Mouse (Mus musculus) thymus, adult 2 months (tissue): ENCODE measurements around the gene Acacb. TPM values are rescaled to one million over a fixed set of nuclear protein-coding genes. Genes with fewer than 3 reads are reported as not detected.
A peak's percentile ranks its signal among the peaks of the same experiment; 100 is the strongest.

ENCODE experiments used
- DNase-seq: peaks from one replicate; pipeline ENCODE4 v3.0.0; 2021
- H3K27ac ChIP-seq: fragments of 200-500 bp; 2 replicates; pipeline ENCODE4 v1.5.1; 2012; ENCODE audit warnings: low read length, control low read depth; ENCODE audit not compliant: control insufficient read depth, insufficient read depth
- H3K27me3 ChIP-seq: fragments of 200-500 bp; 2 replicates; pipeline ENCODE4 v1.6.1; 2012; ENCODE audit warnings: mild to moderate bottlenecking, low read length, moderate library complexity, mixed read lengths; ENCODE audit not compliant: control insufficient read depth, insufficient read depth
- H3K36me3 ChIP-seq: fragments of 200-500 bp; 2 replicates; pipeline ENCODE4 v1.6.1; 2012; ENCODE audit warnings: mild to moderate bottlenecking, low read length, moderate library complexity; ENCODE audit not compliant: control insufficient read depth, insufficient read depth
- H3K4me1 ChIP-seq: fragments of 200-500 bp; replicated peaks from 2 replicates; pipeline ENCODE4 v1.6.1; 2012; ENCODE audit warnings: low read length; ENCODE audit not compliant: control insufficient read depth, insufficient read depth
- H3K4me3 ChIP-seq: fragments of 200-500 bp; 2 replicates; pipeline ENCODE4 v1.5.1; 2012; ENCODE audit warnings: mild to moderate bottlenecking, low read length, control low read depth, moderate library complexity; ENCODE audit not compliant: control insufficient read depth, insufficient read depth
- CTCF ChIP-seq: fragments of 200-500 bp; IDR thresholded peaks from 2 replicates; pipeline ENCODE4 v1.5.1; 2012; ENCODE audit warnings: mild to moderate bottlenecking, control low read depth, low read length, moderate library complexity, borderline replicate concordance; ENCODE audit not compliant: control insufficient read depth, poor library complexity, insufficient read depth; ENCODE audit errors: extremely low read depth
- POLR2A ChIP-seq: fragments of 200-500 bp; IDR thresholded peaks from 2 replicates; pipeline ENCODE4 v1.6.1; 2012; ENCODE audit warnings: mild to moderate bottlenecking, low read length, control low read depth, moderate library complexity; ENCODE audit not compliant: control insufficient read depth, poor library complexity, insufficient read depth; ENCODE audit errors: extremely low read depth
- WGBS: fragments of 180-500 bp; shearing (Covaris S2); methylation state at CpG from one replicate; pipeline ENCODE4 v1.1.7; 2018; 5-methylcytosine and 5-hydroxymethylcytosine counted together
- polyA plus RNA-seq: library from polyadenylated mRNA; depleted of rRNA; stranded (reverse); fragments of >200 nt; gene quantifications from 2 replicates; pipeline ENCODE4 v1.2.3, GENCODE M21; 2012

Acacb gene
- polyA plus RNA-seq, 1 experiment, result 20.1 TPM

DNA sequence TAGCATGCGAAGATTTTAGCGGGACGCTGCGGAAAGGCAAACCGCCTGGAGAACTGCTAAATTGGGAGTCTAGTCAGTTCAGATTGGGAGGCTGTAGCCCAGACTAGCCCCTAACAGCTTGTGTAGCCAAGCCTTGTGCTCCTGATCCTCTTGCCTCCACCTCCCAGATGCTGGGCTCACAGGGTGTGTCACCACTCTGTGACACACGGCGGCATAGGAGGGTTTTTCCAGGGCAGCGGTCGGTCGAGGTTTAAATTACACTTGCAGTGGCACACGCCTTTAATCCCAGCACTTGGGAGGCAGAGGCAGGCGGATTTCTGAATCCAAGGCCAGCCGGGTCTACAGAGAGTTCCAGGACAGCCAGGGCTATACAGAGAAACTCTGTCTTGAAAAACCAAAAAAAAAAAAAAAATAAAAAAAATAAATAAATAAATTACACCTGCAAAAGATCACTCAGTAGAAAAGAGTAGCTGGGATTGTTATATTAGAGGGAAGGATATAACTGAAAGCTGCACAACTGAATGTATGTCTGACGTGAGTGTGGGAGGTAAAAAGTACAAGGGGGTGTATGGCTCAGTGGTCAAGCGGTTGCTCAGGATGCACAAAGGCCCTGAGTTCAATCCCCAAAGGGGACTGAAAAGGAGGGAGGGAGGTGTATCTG lies 16.7 kb upstream of the Acacb start:
- Histone ChIP-seq H3K27me3 (no peaks in the 10 kb centered on the region), H3K4me1 (peaks cover 18% of the 10 kb centered on the region), H3K27ac (no peak overlapping the region), H3K36me3 (no peaks in the 10 kb centered on the region), H3K4me3 (no peak overlapping the region)
- TF ChIP-seq POLR2A, result no peak
- no peak for TF ChIP-seq CTCF
- DNase-seq, result peak; percentile 13
- WGBS, result 87% methylated on average over 15 of the region's 15 CpGs

DNA sequence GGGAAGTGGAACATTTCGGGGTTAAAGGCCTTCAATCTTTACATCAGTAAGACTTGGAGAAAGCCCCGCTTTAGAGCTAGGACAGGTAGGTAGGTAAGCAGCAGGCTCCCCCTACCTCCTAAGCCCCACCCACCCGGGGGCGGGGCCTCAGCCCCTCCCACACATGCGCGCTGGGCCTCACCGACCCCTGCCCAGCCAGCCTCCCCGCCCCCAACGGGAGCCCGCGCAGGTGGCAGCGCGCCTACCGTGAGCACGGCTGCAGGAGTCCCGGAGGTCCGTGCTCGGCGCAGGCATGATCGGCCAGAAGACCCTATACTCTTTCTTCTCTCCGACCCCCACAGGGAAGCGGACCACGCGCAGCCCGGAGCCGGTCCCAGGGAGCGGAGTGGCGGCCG lies 16.1 kb upstream of the Acacb start, which contains the start of gene Ung:
Ung (plus strand) TSS at position 176 of the 395 bp plus-strand sequence.
- TF ChIP-seq POLR2A (peak; percentile 9; the same call in 1 of the 2 replicates), CTCF (no peak)
- Histone ChIP-seq H3K4me3 (peak within 1 kb of the TSS; percentile 52), H3K36me3 (no peaks in the 10 kb centered on the region), H3K27ac (no peak within 1 kb of the TSS), H3K4me1 (peaks cover 20% of the 10 kb centered on the region), H3K27me3 (no peaks in the 10 kb centered on the region)
- peak; percentile 79 for DNase-seq
- WGBS, result 1% methylated on average over 29 of the region's 29 CpGs

DNA sequence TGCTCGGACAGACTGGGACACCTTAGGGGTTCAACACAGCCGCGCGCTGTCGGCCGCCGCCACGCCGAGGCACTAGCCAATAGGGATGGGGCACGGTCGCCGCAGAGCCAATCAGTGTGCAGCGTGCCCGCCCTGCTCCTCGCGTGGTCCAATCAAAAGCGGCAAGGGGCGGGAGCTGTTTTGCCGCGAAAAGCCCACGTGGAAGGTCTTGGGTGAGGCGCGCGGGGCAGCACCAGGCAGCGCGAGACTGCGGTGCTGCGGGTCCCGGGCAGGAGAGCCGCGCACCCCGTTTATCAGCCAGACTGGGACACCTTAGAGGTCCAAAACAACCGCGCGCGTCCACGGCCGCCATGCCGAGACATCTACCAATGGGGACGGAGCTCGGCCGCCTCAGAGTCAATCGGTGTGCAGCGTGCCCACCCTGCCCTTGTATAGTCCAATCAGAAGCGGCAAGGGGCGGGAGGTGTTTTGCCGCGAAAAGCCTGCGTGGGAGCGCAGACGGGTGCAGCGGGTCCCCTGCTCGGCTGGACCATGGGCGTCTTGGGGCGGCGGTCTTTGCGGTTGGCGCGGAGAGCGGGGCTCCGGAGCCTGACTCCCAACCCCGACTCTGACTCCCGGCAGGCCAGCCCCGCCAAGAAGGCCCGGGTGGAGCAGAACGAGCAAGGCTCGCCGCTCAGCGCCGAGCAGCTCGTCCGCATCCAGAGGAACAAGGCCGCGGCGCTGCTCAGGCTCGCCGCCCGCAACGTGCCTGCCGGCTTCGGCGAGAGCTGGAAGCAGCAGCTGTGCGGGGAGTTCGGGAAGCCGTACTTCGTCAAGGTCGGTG lies 15.4 kb upstream of the Acacb start:
- TF ChIP-seq CTCF (0 out of 2 replicates have a peak, but pooled peaks have one; percentile 41), POLR2A (no peak)
- peak overlapping the region; percentile 52 for H3K4me3 ChIP-seq

DNA sequence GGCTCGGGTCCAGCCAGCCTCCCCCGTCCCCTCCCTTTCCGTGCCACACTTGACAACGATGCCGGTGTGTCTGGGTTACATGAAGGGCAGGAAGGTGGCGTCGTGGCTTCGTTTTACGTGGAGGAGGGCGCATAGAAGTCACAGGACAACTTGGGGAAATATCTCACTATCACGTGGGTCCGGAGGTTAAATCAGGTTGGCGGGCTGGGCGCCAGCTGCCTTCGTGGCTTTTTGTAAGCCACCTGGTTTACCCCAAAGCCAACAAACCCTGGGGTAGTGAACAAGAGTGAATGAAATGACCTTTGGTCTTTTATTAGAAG lies 14.9 kb upstream of the Acacb start:
- Histone ChIP-seq H3K36me3 (no peaks in the 10 kb centered on the region), H3K4me3 (peak overlapping the region; percentile 52), H3K4me1 (peaks cover 25% of the 10 kb centered on the region), H3K27ac (peak overlapping the region; percentile 14; the same call in 1 of the 2 replicates), H3K27me3 (no peaks in the 10 kb centered on the region)
- peak; percentile 61 for DNase-seq
- no peak for TF ChIP-seq POLR2A
- no peak for TF ChIP-seq CTCF
- WGBS, result 0% methylated on average over 15 of the region's 15 CpGs

More for the DNA sequence above, 15.4 kb upstream of the Acacb start:
- Histone ChIP-seq H3K27ac (peak overlapping the region; percentile 14; the same call in 1 of the 2 replicates), H3K27me3 (no peaks in the 10 kb centered on the region), H3K36me3 (no peaks in the 10 kb centered on the region), H3K4me1 (peaks cover 24% of the 10 kb centered on the region)
- peak; percentile 93 for DNase-seq
- under 1% methylated on average over 87 of the region's 87 CpGs for WGBS

DNA sequence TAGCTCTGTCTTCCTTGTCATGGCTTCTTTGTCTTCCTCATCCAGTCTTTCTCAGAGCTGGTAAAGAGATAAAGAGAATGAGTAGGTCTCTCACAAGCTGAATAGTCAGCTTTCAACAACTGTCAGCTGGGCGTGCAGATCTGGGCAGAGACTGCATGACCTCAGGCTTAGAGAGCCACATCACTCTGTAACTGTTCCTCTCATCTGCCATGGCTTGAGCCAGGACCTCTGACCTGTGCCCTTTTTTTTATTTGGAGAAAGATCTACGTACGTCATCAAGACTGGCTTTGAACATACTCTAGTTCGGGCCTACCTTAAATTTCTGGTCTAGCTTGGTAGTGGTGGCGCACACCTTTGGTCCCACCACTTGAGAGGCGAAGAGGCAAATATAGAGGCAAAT lies 13.5 kb upstream of the Acacb start:
- DNase-seq, result no peak
- Histone ChIP-seq H3K27ac (no peak overlapping the region), H3K4me1 (peaks cover 20% of the 10 kb centered on the region), H3K36me3 (no peaks in the 10 kb centered on the region), H3K27me3 (no peaks in the 10 kb centered on the region), H3K4me3 (no peak overlapping the region)
- WGBS, result 94% methylated on average over 6 of the region's 6 CpGs
- TF ChIP-seq CTCF (no peak), POLR2A (no peak)

DNA sequence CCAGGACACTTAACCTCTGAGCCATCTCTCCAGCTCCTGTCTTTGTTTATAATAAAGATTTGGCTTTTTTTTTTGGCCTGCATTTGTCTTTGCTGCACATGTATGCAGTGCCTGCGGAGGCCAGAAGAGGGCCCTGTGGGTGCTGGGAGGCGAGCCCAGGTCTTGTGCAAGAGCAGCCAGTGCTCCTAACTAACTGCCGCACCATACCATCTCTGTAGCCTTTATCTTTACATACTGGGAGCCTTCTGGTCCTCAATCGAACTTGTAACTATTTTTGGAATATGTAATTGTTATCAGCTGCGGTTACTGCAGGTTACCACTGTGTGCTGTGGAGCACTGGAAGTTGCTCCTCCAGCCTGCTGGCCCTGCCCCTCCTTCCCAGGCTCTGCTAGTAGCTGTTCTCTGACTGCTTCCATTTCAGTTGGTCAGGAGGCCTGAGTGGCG lies 12.2 kb upstream of the Acacb start:
- TF ChIP-seq CTCF (0 out of 2 replicates have a peak, but pooled peaks have one; percentile 24), POLR2A (no peak)
- peaks cover 20% of the 10 kb centered on the region for H3K4me1 ChIP-seq
- no peaks in the 10 kb centered on the region for H3K36me3 ChIP-seq
- no peak overlapping the region for H3K27ac ChIP-seq
- no peaks in the 10 kb centered on the region for H3K27me3 ChIP-seq
- no peak for DNase-seq
- WGBS, result 85% methylated on average over 6 of the region's 6 CpGs
- no peak overlapping the region for H3K4me3 ChIP-seq
